Mouse (Mus musculus): ENCODE data around the gene Adam19.

DNA sequence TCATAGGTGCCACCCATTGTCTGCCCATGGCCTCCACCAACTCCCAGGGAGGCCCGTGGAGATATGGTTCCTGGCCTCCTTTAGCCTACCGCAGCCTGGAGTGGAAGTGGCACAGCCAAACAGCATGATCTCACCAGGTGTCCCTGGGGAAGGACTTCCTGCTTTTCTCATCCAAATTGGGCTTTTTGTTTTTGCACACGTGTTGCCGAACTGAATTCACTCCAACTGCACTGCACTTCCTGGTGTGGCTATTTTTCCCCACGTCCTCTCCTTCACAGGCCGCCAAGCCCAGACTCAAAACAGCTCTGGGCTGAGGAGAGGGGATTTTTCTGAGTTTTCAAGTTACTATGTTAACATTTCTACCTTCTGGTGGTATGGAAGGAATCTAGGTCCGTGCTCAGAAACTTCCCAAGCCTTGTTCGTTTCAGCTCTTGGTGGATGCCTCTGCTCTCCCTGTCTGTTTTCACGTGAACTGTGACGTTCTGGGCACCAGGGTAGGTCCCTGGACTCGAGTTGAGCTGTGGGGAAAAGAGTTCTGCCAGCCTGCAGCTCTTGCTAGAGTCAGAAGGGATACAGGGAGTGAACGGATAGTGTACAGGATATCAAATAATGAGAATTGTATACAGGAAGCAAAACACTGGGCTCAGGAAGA, 13.1 kb downstream of the Adam19 start:
- no peak for TF ChIP-seq CTCF (IDR thresholded peaks at IDR 0.05; ENCODE audit: control insufficient read depth, insufficient read depth, insufficient read length)
- TF ChIP-seq MYOD1 (IDR thresholded peaks at IDR 0.05; ENCODE audit: control insufficient read depth, insufficient read length, low read depth): no peak
- no peak for TF ChIP-seq USF1 (IDR thresholded peaks at IDR 0.05; ENCODE audit: low read depth)
- TF ChIP-seq CEBPB (IDR thresholded peaks at IDR 0.05; ENCODE audit: low read depth): no peak
- TF ChIP-seq MYOG (IDR thresholded peaks at IDR 0.05; ENCODE audit: control insufficient read depth, extremely low read depth, insufficient read length): no peak
- TF ChIP-seq FOSL1 (IDR thresholded peaks at IDR 0.05; ENCODE audit: insufficient read depth, low read length, poor library complexity, severe bottlenecking): no peak

Data from C2C12 (cell line).